Mouse (Mus musculus) lung, adult 2 months (tissue): ENCODE measurements around the gene Tmem123.

Experiments
- CTCF ChIP-seq: fragments of 200-500 bp; IDR thresholded peaks from 2 replicates; pipeline ENCODE4 v1.5.1; 2011; ENCODE audit warnings: mild to moderate bottlenecking, low read length, control low read depth; ENCODE audit not compliant: insufficient read depth
- POLR2A ChIP-seq: fragments of 200-500 bp; IDR thresholded peaks from 2 replicates; pipeline ENCODE4 v1.6.1; 2011; ENCODE audit warnings: low read depth, mild to moderate bottlenecking, control low read depth, low read length, borderline replicate concordance; ENCODE audit errors: extremely low read depth

- TF ChIP-seq POLR2A (no peak), CTCF (no peak)
These were observed 21.1 kb upstream of the Tmem123 start for GRCm38 (mm10) chr9:7742696-7743095.
